Mouse (Mus musculus) stomach, postnatal 0 days (tissue): ENCODE results near the gene Ptgds. TPM values are rescaled to one million over a fixed set of nuclear protein-coding genes. Genes with fewer than 3 reads are reported as not detected.
A peak's percentile ranks its signal among the peaks of the same experiment; 100 is the strongest.

Source experiments
- ATAC-seq: fragments of 200-750 bp; cut with Nextera tagmentation; 2 replicates; pipeline ENCODE4 v1.8.0; 2017; ENCODE audit not compliant: low FRiP score, low TSS enrichment
- DNase-seq: peaks from one replicate; pipeline ENCODE4 v3.0.0-alpha.2; 2016; ENCODE audit warnings: low spot score
- H3K27ac ChIP-seq: fragments of 300-500 bp; sonication (generic); replicated peaks from 2 replicates; pipeline ENCODE4 v1.5.1; 2014; ENCODE audit warnings: mild to moderate bottlenecking, control low read depth
- H3K27me3 ChIP-seq: fragments of 300-500 bp; sonication (generic); 2 replicates; pipeline ENCODE4 v1.6.1; 2014; ENCODE audit warnings: low read length; ENCODE audit not compliant: control insufficient read depth, insufficient read depth
- H3K36me3 ChIP-seq: fragments of 300-500 bp; sonication (generic); 2 replicates; pipeline ENCODE4 v1.6.1; 2014; ENCODE audit warnings: low read length, mixed read lengths; ENCODE audit not compliant: control insufficient read depth, insufficient read depth
- H3K4me1 ChIP-seq: fragments of 300-500 bp; sonication (generic); replicated peaks from 2 replicates; pipeline ENCODE4 v1.6.1; 2014; ENCODE audit warnings: antibody characterized with exemption; ENCODE audit not compliant: control insufficient read depth, insufficient read depth
- H3K4me2 ChIP-seq: fragments of 300-500 bp; sonication (generic); replicated peaks from 2 replicates; pipeline ENCODE4 v1.6.1; 2014; ENCODE audit warnings: low read depth, mild to moderate bottlenecking, control low read depth, moderate library complexity
- H3K4me3 ChIP-seq: fragments of 300-500 bp; sonication (generic); 2 replicates; pipeline ENCODE4 v1.5.1; 2014; ENCODE audit warnings: low read depth, low read length, control low read depth
- H3K9ac ChIP-seq: fragments of 300-500 bp; sonication (generic); 2 replicates; pipeline ENCODE4 v1.6.1; 2014; ENCODE audit warnings: mild to moderate bottlenecking, low read length, control low read depth, mixed read lengths
- H3K9me3 ChIP-seq: fragments of 300-500 bp; sonication (generic); 2 replicates; pipeline ENCODE4 v1.6.1; 2016; ENCODE audit warnings: low read length; ENCODE audit not compliant: control insufficient read depth
- CTCF ChIP-seq: IDR thresholded peaks from 2 replicates; pipeline ENCODE4 v1.5.1; 2016; ENCODE audit warnings: antibody characterized with exemption, low read depth, mild to moderate bottlenecking, moderate library complexity
- EP300 ChIP-seq: optimal IDR thresholded peaks from 2 replicates; pipeline ENCODE3; 2016; ENCODE audit warnings: antibody characterized with exemption
- WGBS: fragments of 180-500 bp; shearing (Covaris S2); extraction: QIAGEN DNeasy Blood & Tissue Kit; methylation state at CpG from one replicate; pipeline ENCODE4 v1.1.7; 2014; 5-methylcytosine and 5-hydroxymethylcytosine counted together
- polyA plus RNA-seq: library from polyadenylated mRNA; unstranded; fragments of >200 nt; fragmentation: Nextera tagmentation; extraction: Ambion mirVana; gene quantifications from 2 replicates; pipeline ENCODE4 v1.2.1, GENCODE M21; 2015

Ptgds gene
- polyA plus RNA-seq, result 4.7 and 5.2 TPM in 2 replicates

GRCm38 (mm10) chr2:25469969-25470368 lies at the start of gene Ptgds:
Gene Ptgds (minus strand): TSS chr2:25470046.
- H3K27ac ChIP-seq, result 0 out of 2 replicates have a peak within 1 kb of the TSS, but pooled peaks have one; percentile 18
- H3K36me3 ChIP-seq, result no peaks in the 10 kb centered on the region
- ATAC-seq, result no peak

GRCm38 (mm10) chr2:25509912-25510311 lies 40.1 kb upstream of the Ptgds start:
- Histone ChIP-seq H3K4me1 (no peaks in the 10 kb centered on the region), H3K4me3 (no peak overlapping the region), H3K36me3 (peaks cover 5% of the 10 kb centered on the region; the same call in 1 of the 2 replicates), H3K27me3 (no peaks in the 10 kb centered on the region), H3K4me2 (no peak overlapping the region), H3K9ac (no peak overlapping the region), H3K9me3 (no peaks in the 10 kb centered on the region), H3K27ac (no peak overlapping the region)
- 63% methylated on average over 3 of the region's 3 CpGs for WGBS
- ATAC-seq, result no peak
- DNase-seq, result no peak
- peak; percentile 55 for TF ChIP-seq CTCF
- TF ChIP-seq EP300, result no peak

More at GRCm38 (mm10) chr2:25469969-25470368, at the start of gene Ptgds:
- Histone ChIP-seq H3K9ac (no peak within 1 kb of the TSS), H3K9me3 (no peaks in the 10 kb centered on the region), H3K4me3 (no peak within 1 kb of the TSS), H3K27me3 (no peaks in the 10 kb centered on the region), H3K4me1 (no peaks in the 10 kb centered on the region), H3K4me2 (no peak within 1 kb of the TSS)
- 42% methylated on average over 6 of the region's 6 CpGs for WGBS
- no peak for TF ChIP-seq EP300
- no peak for TF ChIP-seq CTCF
- DNase-seq, result no peak

- ATAC-seq (no peak; the same call in 1 of the 2 replicates), DNase-seq (peak; percentile 54)
- H3K36me3 ChIP-seq, result peaks cover 7% of the 10 kb centered on the region; the same call in 1 of the 2 replicates
- TF ChIP-seq CTCF (peak; percentile 60), EP300 (no peak)
- 25% methylated on average over 5 of the region's 5 CpGs for WGBS
- H3K4me3 ChIP-seq, result no peak overlapping the region
- H3K9me3 ChIP-seq, result no peaks in the 10 kb centered on the region
- 0 out of 2 replicates have a peak, but pooled peaks cover under 1% of the 10 kb centered on the region for H3K4me1 ChIP-seq
- H3K9ac ChIP-seq, result no peak overlapping the region
- H3K27me3 ChIP-seq, result no peaks in the 10 kb centered on the region
- no peak overlapping the region for H3K4me2 ChIP-seq
- H3K27ac ChIP-seq, result no peak overlapping the region
Measured at GRCm38 (mm10) chr2:25506964-25507363, 37.1 kb upstream of the Ptgds start.

GRCm38 (mm10) chr2:25505860-25506259 lies 36.0 kb upstream of the Ptgds start:
- TF ChIP-seq EP300 (no peak), CTCF (no peak)
- no peak overlapping the region for H3K4me3 ChIP-seq
- no peak overlapping the region for H3K9ac ChIP-seq
- ATAC-seq, result no peak
- no peak overlapping the region for H3K4me2 ChIP-seq
- 96% methylated on average over 4 of the region's 4 CpGs for WGBS
- no peaks in the 10 kb centered on the region for H3K9me3 ChIP-seq
- H3K27ac ChIP-seq, result no peak overlapping the region
- no peak for DNase-seq
- peaks cover 7% of the 10 kb centered on the region; the same call in 1 of the 2 replicates for H3K36me3 ChIP-seq
- 0 out of 2 replicates have a peak, but pooled peaks cover 7% of the 10 kb centered on the region for H3K4me1 ChIP-seq
- no peaks in the 10 kb centered on the region for H3K27me3 ChIP-seq

- Histone ChIP-seq H3K4me1 (0 out of 2 replicates have a peak, but pooled peaks cover 10% of the 10 kb centered on the region), H3K27me3 (no peaks in the 10 kb centered on the region), H3K4me3 (no peak overlapping the region), H3K9ac (no peak overlapping the region), H3K9me3 (no peaks in the 10 kb centered on the region), H3K27ac (no peak overlapping the region), H3K36me3 (peaks cover 7% of the 10 kb centered on the region; the same call in 1 of the 2 replicates), H3K4me2 (no peak overlapping the region)
- WGBS, result 95% methylated on average over 1 of the region's 1 CpGs
- DNase-seq, result no peak
- no peak for ATAC-seq
- TF ChIP-seq EP300 (no peak), CTCF (no peak)
Measured at GRCm38 (mm10) chr2:25505000-25505399, 35.2 kb upstream of the Ptgds start.

- 80% methylated on average over 19 of the region's 19 CpGs for WGBS
- H3K4me1 ChIP-seq, result 0 out of 2 replicates have a peak, but pooled peaks cover 10% of the 10 kb centered on the region
- TF ChIP-seq EP300, result no peak
- TF ChIP-seq CTCF, result no peak
Measured at GRCm38 (mm10) chr2:25504538-25504937, 34.7 kb upstream of the Ptgds start.

More at GRCm38 (mm10) chr2:25504538-25504937, 34.7 kb upstream of the Ptgds start:
- Histone ChIP-seq H3K4me2 (no peak overlapping the region), H3K9ac (no peak overlapping the region), H3K9me3 (no peaks in the 10 kb centered on the region), H3K36me3 (peaks cover 7% of the 10 kb centered on the region; the same call in 1 of the 2 replicates), H3K4me3 (no peak overlapping the region), H3K27me3 (no peaks in the 10 kb centered on the region), H3K27ac (no peak overlapping the region)
- DNase-seq (no peak), ATAC-seq (no peak)
